Mouse (Mus musculus): Measurements from ENCODE around the gene Gm44965.

- TF ChIP-seq CTCF (IDR thresholded peaks at IDR 0.05; ENCODE audit: insufficient read depth, low read depth, low read length), result no peak
- no peak for TF ChIP-seq POLR2A (IDR thresholded peaks at IDR 0.05; ENCODE audit: insufficient read depth, low read depth, low read length)
Observed at GRCm38 (mm10) chr6:48668022-48668421, 74.3 kb downstream of the Gm44965 start.
